Mouse (Mus musculus): ENCODE results near the gene Ppp1r35.
A peak's percentile ranks its signal among the peaks of the same experiment; 100 is the strongest.
"Not testable (repeated sequence)": the region's sequence is repeated elsewhere in the genome, so short reads cannot be mapped to it uniquely, and the experiment has no call there.

Gene Ppp1r35

DNA sequence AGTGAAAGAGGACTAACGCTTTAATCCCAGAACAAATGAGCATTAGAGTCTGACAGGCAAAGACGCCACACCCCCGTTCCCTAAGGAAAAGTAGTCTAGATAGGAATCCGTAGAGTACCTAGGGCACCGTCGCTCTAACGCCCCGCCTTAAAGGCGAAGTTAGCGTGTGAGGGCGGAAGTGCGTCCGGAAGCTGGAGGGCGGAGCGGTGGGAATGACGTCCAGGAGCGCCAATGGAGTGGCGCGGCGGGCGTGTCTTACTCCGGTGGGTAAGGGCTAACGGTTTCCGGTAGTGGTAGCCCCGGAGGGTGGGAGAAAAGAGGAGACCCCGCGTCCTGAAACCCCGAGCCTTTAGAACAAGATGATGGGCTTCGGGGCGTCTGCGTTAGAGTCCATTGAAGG, at the start of gene Ppp1r35:
Gene Ppp1r35, plus strand, starts transcription at position 215 of the 400 bp plus-strand sequence.
- peak; percentile 95 for DNase-seq (ENCODE audit: low spot score)

GRCm38 (mm10) chr5:137733638-137734288, 44.9 kb upstream of the Ppp1r35 start:
- DNase-seq (ENCODE audit: low spot score), result no peak

- peak; percentile 47 for DNase-seq (ENCODE audit: low spot score)
Measured at GRCm38 (mm10) chr5:137734289-137735061, 44.2 kb upstream of the Ppp1r35 start.

GRCm38 (mm10) chr5:137737400-137737940, 41.2 kb upstream of the Ppp1r35 start:
- no peak for DNase-seq (ENCODE audit: low spot score)

DNA sequence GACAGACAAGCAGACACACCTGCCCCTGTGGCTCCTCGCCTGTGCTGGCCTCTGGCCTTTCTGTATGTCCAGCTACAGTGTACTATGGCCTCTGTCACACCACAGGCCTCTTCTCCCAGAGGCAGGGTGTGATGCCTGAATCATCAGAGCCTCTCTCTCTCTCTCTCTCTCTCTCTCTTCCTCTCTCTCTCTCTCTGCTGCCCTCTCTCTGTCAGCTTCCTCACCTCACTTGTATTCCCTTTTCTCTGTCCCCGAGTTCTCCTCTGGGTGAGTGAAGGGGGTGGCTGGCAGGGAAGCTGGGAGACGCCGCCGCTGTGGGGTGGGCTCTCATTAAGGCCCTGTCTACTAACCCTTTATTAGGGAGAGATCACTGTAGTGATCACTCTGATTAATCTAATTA, 40.1 kb upstream of the Ppp1r35 start:
- DNase-seq (ENCODE audit: low spot score), result peak; percentile 23

DNA sequence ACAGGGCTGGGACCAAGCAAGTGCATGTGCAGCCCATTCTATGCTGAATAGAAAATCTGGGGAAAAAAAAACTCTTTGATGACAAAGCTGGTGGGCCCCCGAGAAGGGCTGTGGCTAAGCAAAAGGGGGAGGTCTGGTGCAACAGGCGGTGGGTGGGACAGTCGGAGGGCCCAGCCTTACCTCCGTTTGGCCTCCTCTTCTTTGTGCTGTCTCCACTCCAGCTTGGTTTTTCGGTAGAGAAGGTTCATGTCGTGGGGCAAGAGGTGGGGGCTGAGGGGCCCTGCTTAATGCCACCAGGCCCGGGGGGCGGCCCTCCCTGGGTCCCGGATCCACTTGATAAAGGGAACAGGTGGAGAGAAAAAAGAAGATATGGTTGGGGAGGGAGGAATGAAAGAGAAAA, 39.2 kb upstream of the Ppp1r35 start:
- no peak for DNase-seq (ENCODE audit: low spot score)

DNA sequence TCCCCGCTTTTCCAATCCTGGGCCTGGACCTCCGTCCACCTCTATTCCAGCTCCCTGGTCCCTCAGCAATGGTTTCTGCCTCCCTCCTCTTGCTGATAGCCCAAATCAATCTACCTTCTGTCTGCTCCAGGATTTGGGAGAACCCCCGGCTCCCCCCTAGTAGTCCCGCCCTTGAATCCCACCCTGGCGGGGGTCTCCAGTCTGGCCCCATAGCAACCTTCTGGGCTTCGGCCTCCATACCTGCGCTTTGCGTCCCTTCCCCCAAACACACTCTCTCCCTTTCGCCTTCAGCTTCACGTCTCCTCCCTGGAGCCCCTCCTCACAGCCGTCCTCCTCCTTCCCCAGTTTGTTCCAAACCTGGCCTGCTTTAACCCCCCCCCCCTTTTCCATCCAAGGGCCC, 38.1 kb upstream of the Ppp1r35 start:
- no peak for DNase-seq (ENCODE audit: low spot score)

DNA sequence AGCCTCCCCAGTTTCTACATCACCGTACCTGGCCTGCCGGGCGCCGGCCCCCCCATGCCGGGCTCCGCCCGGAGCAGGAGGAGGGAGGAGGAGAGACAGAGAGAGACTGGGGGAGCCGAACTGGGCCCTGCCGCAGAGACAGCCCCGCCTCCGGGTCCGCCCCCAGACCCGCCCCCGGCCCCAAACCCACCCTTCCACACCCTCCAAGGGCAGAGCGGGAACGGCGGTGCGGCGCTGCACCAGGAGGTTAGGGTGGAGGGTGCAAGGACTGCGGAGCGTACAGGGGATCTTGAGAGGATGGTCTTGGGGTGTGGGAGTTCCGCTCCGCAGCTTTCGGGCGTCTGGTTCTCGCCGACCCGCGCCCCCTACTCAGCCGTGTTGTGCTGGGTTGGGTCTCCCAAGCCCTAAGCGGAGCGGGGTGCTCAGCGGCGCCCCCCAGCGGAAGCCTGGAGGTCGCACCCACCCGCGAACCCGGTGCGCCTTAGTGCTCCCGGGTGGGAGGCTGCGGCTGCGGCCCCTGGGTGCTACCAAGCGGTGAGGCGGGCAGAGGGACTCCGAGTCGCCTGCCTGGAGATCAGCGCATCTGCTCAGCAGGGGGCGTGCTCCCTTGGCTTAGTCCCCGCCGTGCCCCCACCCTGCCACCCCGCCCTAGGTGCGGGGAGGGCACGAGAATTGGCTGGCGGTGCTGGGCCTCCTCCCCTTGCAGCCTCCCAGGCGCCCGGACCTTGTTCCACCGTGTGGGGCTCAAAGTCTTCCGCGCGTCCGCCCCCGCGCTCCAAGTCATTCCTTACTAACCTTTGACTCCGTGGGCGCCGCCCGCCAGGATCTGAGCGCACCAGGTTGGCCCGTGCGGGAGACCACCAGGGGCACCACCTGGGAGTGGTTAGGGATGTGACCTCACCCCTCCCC, 37.4 kb upstream of the Ppp1r35 start, which contains the start of gene Nyap1:
Gene Nyap1, minus strand, starts transcription at position 585 of the 909 bp plus-strand sequence.
- peak; percentile 88 for DNase-seq (ENCODE audit: low spot score)

GRCm38 (mm10) chr5:137742048-137742447, 36.6 kb upstream of the Ppp1r35 start:
- no peak for DNase-seq (ENCODE audit: low spot score)

- no peak for DNase-seq (ENCODE audit: low spot score)
Measured at GRCm38 (mm10) chr5:137742836-137743235, 35.8 kb upstream of the Ppp1r35 start.

DNA sequence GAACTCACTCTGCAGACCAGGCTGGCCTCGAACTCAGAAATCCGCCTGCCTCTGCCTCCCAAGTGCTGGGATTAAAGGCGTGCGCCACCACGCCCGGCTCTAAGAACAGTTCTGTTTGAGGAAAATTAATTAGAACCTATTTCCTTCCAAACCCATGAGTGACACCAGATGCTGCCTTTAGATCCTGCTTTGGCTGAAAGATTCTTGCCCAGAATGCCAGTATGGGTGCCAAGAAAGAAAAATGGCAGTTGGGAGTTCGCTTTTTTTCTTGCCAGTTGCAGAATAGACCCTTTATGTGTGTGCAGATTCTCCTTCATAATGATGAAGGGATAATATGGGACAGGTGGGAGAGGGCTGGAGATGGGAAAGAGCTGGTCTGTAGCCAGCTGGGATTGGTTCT, 34.5 kb upstream of the Ppp1r35 start:
- no peak for DNase-seq (ENCODE audit: low spot score)

DNA sequence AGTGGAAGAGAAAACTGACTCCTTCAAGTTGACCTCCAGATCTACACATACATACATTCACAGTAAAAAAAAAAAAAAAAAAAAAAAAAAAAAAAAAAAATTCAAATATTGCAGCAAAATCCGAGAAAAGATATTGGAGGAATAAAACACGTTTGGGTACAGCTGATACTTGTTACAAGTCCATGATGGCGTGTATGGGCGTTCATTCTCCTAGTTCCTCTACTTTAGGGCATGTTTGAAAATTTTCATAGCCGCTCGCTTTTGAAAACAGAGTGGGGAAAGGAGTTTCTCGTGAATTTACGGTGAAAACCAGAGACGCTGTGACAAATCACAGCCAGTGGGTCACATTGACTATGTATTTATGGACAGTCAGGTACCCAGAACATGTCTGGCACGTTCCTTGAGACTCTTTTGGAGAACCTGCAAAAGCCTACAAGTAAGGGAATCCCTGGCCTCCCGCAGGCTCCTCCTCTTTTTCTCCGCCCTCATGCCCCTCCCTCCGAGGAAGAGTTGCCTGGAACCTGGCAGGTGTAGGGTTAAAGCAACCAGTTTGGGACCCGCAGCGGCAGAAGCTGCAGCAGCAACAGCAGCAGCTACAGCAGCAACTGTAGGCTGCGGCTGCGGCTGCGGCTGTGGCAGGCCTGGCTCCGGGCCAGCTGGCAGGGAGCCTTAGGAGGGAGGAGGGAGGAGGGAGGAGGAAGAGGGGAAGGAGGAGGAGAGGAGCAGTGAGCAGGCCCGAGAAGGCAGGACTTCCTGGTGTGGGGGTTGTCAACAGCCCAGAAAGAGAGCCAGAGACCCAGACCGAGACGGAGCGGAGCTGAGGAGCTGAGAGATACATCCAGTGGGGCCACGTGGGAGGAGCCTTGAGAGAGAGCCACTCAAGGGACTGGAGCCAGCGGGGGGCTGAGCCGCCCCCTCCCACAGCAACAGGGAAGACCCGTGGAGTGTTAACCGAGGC, 33.2 kb upstream of the Ppp1r35 start, which contains the start of gene Tsc22d4:
Gene Tsc22d4, plus strand, starts transcription at position 517 of the 958 bp plus-strand sequence.
- peak; percentile 96 for DNase-seq (ENCODE audit: low spot score)

GRCm38 (mm10) chr5:137746282-137746850, 32.3 kb upstream of the Ppp1r35 start:
- DNase-seq (ENCODE audit: low spot score), result peak; percentile 79

GRCm38 (mm10) chr5:137746851-137747325, 31.8 kb upstream of the Ppp1r35 start:
- peak; percentile 21 for DNase-seq (ENCODE audit: low spot score)

GRCm38 (mm10) chr5:137747326-137747961, 31.2 kb upstream of the Ppp1r35 start:
- peak; percentile 27 for DNase-seq (ENCODE audit: low spot score)

DNA sequence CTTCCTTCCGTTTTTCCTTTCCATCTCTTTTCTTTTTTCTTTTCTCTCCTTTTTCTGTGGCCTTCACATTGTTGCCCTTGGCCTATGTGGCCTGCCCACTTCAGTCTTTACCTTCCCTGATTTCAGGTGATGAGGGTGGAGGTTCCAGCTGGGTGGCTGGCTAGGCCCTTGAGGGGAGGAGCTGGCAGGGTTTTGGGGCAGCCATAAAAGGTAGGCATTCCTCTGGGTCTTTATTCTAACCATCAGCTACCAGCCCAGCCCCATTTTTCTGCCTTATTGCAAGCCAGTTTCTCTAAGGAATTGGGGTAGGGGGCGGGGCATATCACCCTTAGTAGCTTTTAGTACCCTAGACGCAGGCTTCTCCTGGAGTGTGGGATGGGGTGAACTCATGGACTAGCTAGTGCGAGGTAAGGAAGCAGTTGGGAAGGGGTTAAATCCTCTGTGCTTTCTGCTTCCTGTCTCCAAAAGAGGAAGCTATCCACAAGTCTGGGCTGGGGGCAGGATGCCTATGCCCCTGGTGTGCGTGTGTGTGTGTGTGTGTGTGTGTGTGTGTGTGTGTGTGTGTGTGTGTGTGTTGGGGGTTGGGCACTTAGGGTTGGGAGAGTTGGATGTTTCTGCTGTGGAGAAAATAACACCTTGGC, 30.4 kb upstream of the Ppp1r35 start:
- no peak for DNase-seq (ENCODE audit: low spot score)

GRCm38 (mm10) chr5:137749196-137749836, 29.3 kb upstream of the Ppp1r35 start:
- DNase-seq (ENCODE audit: low spot score), result no peak

GRCm38 (mm10) chr5:137750212-137750611, 28.4 kb upstream of the Ppp1r35 start:
- not testable (repeated sequence) for DNase-seq (ENCODE audit: low spot score)
